Mouse (Mus musculus) lung, adult 10 weeks (tissue): ENCODE measurements around the gene Fhl4. TPM values are rescaled to one million over a fixed set of nuclear protein-coding genes. Genes with fewer than 3 reads are reported as not detected.

Experiments used
- polyA plus RNA-seq: library from polyadenylated mRNA; stranded (reverse); fragments of 350-450 nt; fragmentation: Illumina TruSeq; extraction: RNeasy Lipid Tissue Mini Kit (QIAGEN cat#74804); gene quantifications from one replicate; pipeline ENCODE4 v1.2.3, GENCODE M21; 2014; ENCODE audit warnings: low read depth, low replicate concordance; ENCODE audit not compliant: insufficient read depth

The Fhl4 gene
- polyA plus RNA-seq = 0.35 TPM

DNA sequence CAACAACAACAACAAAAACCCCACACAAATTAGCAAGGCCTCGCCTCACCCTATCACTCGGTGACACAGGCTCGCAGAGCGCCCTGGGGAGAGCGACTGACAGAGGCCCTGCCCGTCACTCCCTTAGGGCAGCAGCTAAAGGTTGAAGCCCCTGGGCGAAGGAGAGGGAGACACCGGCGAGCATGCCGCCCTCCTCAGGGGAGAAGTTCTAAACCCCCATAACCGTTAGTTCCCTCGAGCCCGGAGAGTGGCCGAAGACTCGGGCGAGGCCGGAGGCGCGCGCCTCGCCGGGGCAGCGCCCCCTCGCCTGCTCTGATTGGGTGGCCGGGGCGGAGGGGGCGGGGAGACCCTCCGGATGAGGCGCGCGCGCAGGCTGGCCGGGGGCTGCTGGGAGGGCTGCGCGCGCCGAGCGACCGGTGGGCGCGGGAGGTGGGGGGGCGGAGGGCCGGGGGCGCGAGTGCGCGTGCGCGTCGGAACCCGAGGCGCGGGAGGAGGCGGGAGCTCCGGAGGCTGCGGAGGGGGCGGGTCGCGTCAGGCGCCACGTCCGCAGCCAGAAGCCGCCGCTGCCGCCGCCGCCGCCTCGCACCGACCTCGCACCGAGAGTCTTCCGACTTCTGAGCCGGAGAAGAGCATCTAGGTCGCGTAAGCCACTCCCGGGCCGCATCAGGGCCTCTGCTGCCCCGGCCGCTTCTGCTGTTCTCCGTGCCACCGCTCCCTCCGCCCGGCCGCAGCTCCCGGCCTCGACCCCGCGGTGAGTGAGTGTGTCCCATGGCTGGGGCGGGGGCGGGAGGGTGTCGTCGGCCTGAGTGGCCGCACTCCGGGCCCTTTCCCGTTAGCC lies at the start of gene Fhl4, which contains the start of gene Tmem263:
Gene Fhl4, minus strand, starts transcription at position 249 of the 838 bp plus-strand sequence.
Gene Tmem263, plus strand, starts transcription at position 381 of the 838 bp plus-strand sequence.

DNA sequence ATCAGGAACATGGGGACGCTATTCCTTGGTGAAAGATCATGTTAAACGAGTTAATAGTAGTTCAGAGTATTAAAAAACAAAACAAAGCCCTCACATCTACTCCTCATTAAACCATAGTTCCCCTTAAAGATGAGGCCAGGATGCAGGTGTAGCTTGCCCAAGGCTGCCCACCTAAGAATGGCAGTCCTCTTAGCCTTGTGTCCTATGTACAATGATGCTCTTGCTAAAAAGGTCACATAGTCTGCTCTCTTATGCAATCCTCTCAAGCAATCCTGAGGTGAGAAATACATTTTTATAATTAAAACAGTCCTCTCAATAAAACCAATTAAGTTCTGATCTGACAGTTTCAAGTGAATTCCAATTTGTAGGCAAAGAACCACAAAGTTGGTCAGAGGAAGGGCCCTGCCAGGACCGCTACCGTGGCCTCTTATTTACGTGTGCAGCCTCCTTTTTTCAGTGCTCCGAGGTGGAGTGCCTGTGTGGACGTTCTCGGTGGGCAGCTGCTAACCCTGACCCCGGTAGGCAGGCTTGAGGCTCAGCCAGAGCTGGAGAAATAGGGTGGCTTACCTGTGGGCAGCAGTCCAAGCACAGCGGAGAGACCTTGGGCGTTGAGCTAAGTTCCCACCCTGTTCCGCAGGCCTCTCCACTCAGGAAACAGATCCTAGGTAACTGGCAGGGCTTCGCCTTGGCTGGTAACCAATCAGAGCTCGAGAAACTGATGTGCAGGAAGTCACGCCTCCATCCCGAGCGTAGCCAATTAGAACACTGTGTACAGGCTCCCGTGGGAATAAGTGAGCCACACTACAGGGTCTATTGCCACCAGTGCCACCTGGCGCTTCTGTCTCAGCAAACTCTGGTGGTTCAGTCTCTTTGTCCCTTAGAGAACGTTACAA lies 25.3 kb upstream of the Fhl4 start, which contains the start of gene Mterf2:
Gene Mterf2, minus strand, starts transcription at position 633 of the 893 bp plus-strand sequence.

Other genes with a start within 250 kb of the Fhl4 start
- 10.1 TPM for gene Ric8b, start 184.9 kb downstream of the Fhl4 start, polyA plus RNA-seq
- gene Tmem263, start 132 bp upstream of the Fhl4 start, polyA plus RNA-seq = 9.9 TPM
- 4.5 TPM for gene Mterf2, start 25.5 kb upstream of the Fhl4 start, polyA plus RNA-seq
- gene Cry1, start 82.6 kb upstream of the Fhl4 start, polyA plus RNA-seq = 9.9 TPM